Mouse (Mus musculus): ENCODE results near the gene Hibadh.

GRCm38 (mm10) chr6:52584383-52584782 lies 55.8 kb downstream of the Hibadh start:
- TF ChIP-seq CTCF (IDR thresholded peaks at IDR 0.05; ENCODE audit: low read depth, low read length) (0 out of 2 replicates have a peak, but pooled peaks have one; percentile 10), POLR2A (IDR thresholded peaks at IDR 0.05; ENCODE audit: extremely low read depth, insufficient read depth, low read length) (no peak)

All from liver, adult 2 months (tissue).